Mouse (Mus musculus) heart, postnatal 4 days (tissue): ENCODE measurements around the gene Usb1. TPM values are rescaled to one million over a fixed set of nuclear protein-coding genes. Genes with fewer than 3 reads are reported as not detected.
A peak's percentile ranks its signal among the peaks of the same experiment; 100 is the strongest.

Experiments used
- DNase-seq: peaks from one replicate; pipeline ENCODE4 v3.0.0; 2021
- total RNA-seq, 2 experiments: library from RNA; stranded (reverse); gene quantifications; 2 replicates each; pipeline ENCODE4 v1.2.3; 2021

Gene Usb1
- total RNA-seq: 10 to 100 TPM; 20.2 to 22.4 TPM

GRCm38 (mm10) chr8:95331720-95332436, at the start of gene Usb1, which contains the start of gene Zfp319:
Usb1 (plus strand) TSS chr8:95332284.
Zfp319 (minus strand) TSS chr8:95331950.
- DNase-seq: peak; percentile 98

DNA sequence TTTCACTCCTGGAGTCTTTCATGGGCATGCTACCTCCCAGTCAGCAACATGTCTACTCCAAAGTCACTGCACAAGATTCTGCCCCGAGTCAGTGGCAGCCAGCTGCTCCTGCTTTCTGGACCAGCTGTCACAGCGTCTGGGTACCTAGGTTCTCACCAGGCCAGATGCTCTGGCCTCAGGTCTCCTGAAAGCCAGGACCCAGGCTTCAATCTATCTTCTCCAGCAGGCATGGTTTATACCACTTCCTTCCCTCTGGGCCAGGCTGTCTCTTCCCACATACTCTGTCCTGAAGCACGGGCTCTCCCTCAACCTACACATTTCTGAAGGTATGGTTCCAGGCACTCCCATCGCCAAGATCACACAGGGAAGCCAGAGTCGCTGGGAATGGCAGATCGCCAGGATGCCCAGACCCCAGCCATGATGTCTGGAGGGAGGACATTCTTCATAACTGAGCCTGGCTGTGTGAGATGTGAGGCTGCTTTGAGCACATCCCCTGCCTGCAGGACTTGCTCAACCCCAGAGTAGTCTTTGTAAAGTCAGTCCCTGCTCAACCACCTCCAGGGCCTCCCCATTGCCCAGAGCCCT, 42.9 kb upstream of the Usb1 start:
- no peak for DNase-seq

GRCm38 (mm10) chr8:95293172-95293571, 38.9 kb upstream of the Usb1 start:
- DNase-seq: peak; percentile 93

DNA sequence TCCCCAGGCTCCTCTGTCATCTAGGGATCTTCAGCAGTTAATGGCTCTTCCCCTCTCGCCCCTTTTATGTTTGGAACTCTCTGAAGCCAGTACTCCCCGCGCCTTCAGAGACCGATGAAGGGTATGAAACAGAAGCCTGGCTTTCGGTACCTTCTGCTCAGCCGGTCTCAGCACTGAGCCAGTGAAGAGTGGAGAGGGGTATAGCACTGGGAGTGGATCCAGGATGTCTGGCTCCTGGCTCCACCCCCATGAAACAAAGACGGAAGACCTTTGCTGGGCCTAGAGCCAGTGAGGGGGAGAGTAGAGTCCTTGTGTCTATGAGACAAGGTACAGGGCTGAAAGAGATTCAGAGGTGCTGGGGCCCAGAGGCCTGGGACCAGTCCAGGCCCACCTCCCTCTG, 38.2 kb upstream of the Usb1 start:
- DNase-seq: peak; percentile 67

- DNase-seq: peak; percentile 55
Observed at GRCm38 (mm10) chr8:95302410-95302809, 29.7 kb upstream of the Usb1 start.

DNA sequence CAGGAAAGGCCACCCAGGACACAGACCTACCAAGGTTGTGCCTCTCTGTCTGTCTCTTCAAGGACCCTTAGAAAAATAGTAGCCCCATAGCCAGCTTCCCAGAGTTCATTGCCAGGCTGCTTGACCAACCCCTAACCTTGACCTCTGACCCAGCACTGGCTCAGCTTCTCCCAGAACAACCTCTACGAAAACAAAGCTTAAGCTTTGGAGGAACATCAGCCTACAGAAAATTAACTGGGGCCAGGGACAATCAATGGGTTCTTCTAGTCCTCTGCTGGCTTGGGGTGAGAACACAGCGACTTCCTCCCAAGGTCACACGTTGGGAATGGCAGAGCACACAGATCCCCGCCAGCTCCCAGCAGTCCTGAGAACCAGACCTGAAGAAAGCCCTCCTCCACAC, 26.6 kb upstream of the Usb1 start:
- no peak for DNase-seq

DNA sequence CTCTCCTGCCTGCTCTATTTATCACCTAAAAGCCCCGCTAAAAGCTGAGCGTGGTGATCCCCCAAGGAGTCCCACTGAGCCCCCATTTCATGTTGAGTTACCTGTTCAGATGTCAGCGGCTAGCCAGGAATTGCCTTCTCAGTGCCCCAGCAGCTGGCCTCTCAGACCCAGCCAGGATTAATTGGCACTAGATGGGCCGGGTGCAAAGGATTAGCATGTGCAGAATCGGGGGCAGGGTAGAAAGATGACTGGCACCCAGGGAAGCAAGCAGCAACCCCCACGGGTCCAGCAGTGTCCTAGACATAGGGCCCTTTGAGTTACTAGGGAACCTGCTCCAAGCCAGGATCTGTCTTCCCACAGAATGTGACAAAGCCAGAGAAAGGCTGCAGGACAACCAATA, 25.7 kb upstream of the Usb1 start, which contains the start of gene Cngb1:
Gene Cngb1 (minus strand): TSS at position 155 of the 400 bp plus-strand sequence.
- DNase-seq: no peak

GRCm38 (mm10) chr8:95310342-95310970, 21.6 kb upstream of the Usb1 start, which contains the start of gene Tepp:
Tepp (plus strand) TSS chr8:95310566.
- no peak for DNase-seq

DNA sequence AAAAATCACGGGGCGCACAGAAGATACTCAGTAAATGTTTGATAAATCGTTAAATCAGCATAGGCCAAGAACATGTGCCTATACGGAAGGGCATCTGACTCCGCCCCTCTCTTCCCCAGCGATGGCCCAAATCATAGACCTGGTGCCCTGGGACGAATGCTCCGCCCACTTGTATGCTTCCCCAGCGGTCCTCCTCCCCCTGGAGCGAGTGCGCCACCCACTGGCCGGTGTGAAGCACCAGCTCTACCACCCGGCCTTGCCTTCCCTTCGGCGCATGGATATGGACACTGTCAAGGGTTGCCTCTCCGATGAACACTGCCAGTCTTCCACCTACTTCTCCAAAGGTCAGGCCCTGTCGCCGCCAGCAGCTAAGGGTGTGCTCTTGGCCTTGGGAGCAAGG, 19.2 kb upstream of the Usb1 start:
- DNase-seq: peak; percentile 42

- no peak for DNase-seq
Observed at GRCm38 (mm10) chr8:95313857-95314256, 18.2 kb upstream of the Usb1 start.

- DNase-seq: no peak
Observed at GRCm38 (mm10) chr8:95314707-95315106, 17.4 kb upstream of the Usb1 start.

- DNase-seq: no peak
Observed at GRCm38 (mm10) chr8:95315350-95315749, 16.7 kb upstream of the Usb1 start.

DNA sequence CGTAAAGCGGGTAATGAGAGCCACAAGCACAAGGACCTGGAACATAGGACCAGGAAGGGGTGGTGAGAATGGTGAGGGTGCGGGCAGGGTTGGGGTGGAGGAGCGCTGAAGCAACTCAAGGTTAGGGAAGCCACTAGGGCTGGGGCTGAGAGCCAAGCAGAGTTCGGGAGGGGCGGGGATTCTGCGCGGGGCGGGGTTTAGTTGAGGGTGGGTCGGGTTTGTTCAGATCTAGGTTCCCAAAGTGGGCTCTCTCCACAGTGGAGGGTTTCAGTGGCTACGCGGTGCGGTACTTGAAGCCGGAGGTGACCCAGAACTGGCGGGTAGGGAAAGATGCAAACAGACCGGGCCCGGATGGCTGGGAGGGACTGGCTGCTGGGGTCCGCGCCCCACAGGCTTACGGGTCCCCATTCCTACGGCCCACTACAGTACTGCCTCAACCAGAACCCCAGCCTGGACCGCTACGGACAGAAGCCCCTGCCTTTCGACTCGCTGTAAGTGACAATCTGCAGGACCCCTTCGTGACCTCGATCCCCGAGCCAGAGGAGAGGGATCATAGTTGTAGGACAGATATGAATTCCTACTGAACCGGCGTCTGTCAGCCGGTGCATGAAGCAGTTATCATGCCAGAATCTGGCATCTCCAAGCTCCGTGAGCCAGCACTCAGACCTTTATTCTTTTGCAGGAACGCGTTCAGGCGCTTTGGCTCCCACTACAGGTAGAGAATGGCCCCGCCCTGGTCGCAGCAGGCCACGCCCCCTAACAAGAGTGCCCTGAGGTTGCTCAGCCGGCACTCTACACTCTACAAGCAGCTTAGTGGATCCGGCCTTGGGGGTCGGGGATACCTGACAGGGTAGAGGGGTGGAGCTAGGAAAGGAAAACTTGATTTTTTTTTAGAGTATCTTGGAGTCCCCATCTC, 11.6 kb upstream of the Usb1 start:
- DNase-seq: peak; percentile 63

DNA sequence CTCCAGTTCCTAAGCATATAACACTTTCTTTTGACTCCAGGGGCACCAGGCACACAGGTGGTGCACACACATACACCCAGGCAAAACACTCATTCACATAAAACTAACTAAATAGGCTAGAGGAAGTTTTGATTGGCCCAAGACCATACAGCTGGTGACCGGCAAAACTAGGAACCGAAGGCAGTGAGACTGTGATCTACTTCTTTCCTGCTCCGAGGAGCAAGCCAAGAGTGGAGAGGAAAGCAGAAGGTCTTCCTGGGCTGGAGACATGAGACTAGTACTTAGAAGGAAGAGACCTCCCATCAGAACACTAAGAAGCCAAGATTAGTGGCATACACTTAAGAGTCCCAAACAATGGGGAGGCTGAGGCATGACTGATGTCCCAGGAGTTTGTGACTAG, 8.9 kb upstream of the Usb1 start:
- DNase-seq: no peak

DNA sequence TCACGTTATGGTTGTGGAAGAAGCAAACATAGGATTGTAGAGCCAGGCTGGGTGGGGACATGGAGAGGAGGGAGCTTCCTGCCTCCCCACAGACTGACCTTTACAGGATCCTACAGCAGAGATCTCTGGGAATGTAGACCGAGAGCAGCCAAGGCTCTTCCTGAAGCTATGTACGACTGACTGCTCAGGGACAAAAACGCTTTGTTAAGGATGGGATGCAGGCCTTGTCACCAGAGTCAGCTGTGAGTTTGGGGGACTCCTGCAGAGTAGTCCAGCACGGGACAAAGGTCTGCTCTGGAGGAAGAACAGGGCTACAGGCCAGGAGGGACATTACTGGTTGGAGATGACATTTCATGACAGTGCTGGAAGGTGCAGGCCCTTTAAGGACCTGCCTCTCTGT, 7.4 kb upstream of the Usb1 start:
- no peak for DNase-seq

- no peak for DNase-seq
Observed at GRCm38 (mm10) chr8:95326822-95327221, 5.3 kb upstream of the Usb1 start.

DNA sequence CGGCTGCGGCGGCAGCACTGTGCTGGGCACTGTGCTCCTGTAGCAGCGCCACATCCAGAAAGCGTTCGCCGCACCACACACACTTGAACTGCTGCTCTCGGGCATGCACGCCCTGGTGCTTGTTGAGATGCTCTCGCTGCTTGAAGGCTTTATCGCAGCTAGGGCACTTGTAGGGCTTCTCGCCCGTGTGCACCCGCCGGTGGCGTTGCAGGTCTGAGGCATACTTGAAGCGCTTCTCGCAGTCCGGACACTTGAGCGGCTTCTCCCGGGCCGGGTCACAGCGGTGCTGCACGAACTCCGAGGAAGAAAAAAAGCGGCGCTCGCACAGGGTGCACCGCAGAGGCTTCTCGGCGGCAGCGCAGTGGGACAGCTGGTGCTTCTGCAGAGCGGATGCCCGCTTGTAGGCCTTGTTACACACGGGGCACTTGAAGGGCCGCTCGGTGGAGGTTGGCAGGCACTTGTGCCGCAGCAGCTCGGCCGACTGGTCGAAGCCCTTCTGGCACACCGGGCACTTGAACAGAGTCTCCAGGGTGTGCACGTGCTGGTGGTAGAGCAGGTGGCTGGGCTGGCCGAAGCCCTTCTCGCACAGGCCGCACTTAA, 4.1 kb upstream of the Usb1 start:
- no peak for DNase-seq

DNA sequence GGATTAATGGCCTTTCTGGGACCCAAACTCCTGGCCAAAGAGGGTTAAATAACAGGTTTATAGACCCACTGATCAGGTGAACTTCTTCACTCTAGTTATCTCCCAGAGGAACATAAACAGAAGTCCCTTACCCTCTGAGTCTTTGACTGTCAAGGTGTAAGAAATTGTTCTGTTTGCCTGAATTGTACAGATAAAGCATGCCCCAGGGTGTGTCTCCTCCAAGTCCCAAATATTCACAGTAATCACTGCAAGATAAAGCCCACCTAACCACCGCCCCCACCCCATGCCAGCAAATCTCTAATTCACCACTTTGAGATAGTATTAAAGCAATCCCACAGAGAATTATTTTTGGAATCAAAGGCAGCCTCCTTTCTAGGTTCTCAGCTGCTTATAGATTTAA, 1.7 kb upstream of the Usb1 start:
- no peak for DNase-seq

- DNase-seq: peak; percentile 79
Observed at GRCm38 (mm10) chr8:95331156-95331719, 846 bp upstream of the Usb1 start.

DNA sequence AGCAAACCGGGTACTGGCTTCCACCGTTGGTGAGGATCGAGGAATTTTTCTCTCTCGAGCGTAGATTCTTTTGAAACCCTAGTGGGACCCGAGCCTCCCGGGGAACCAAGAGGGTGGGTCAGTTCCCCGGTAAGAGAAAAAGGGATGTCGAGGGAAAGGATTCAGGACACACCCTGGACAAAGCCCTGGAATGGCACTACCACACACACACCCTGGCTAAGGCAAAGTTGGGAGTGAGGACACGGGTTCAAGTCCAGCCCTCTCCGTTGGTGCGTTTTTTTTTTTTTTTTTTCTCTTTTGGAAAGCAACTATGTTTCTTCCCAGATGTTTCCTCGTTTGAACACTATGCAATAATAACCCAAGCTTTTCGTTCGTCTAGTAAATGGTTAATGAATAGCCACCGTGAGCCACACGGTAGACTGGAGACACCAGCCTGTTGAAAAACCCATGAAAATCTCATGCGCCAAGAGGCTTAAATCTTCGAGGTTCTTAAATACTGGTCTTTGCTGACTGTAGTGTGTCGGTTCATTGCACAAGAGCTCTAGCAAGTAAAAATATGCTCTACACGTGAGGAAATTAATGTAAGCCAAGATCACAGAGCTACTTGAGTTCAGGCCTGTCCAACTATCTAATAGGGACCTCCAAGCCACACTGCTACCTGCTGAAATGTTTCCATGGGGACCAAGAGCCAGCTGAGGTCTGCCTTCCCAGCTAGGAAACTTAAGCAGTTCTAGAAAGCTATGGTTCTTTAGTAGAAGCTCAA, 534 bp downstream of the Usb1 start:
- DNase-seq: no peak

DNA sequence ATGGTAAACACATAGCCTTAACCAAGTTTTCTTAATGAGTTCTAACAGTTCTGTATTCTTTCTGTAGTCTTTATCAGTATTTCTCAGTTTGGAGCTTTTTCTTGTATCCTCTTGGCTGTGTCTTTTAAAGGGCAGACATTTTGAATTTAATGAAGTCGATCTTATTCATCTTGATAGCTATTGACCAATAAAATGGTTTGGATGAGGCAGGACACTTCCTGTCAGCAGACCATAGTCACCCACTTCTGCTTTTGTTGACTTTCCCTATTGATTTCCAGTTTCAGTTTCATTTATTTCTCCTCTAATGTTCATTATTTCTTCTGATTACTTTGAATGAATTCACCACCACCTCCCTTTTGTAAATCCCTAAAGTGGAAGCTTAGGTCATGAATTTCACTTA, 3.6 kb downstream of the Usb1 start:
- no peak for DNase-seq
